Mouse (Mus musculus) thymus, postnatal 36 days (tissue): Measurements from ENCODE around the gene Tmem147.

Experiments used
- DNase-seq, 2 experiments: peaks; one replicate each; pipeline ENCODE4 v3.0.0; 2022; ENCODE audit warnings: mixed read lengths in 2 of 2

The Tmem147 gene

DNA sequence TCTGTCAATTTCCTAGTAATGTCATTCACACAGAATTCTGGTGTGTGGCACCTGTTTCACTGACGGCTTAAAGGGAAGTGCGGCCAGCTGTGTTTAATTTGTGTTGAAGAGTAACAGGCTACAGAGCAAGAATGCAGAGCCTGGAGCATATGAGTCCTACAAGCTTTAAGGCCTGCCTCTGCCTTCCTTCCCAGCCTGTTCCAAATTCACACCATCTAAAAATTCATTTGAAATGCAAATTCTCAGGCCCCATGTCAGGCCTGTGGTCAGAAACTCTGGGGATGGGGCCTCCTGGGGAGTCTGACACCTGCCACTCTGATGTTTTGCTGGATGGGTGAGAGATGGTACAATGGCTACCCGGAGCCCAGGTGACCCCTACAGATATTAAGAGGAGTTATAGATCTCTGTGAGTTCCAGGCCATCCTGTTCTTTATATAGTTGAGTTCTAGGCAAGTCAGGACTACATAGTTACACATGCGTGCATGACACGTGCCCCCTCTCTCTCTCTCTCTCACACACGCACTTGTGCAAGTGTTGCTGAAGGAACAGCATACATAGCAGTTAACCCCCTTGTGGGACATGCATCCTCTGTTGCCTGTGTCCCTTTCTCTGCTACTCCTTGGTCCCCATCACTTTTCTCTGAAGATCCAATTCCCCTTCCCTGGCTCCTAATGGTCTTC, 5.9 kb downstream of the Tmem147 start:
- no peak for DNase-seq

DNA sequence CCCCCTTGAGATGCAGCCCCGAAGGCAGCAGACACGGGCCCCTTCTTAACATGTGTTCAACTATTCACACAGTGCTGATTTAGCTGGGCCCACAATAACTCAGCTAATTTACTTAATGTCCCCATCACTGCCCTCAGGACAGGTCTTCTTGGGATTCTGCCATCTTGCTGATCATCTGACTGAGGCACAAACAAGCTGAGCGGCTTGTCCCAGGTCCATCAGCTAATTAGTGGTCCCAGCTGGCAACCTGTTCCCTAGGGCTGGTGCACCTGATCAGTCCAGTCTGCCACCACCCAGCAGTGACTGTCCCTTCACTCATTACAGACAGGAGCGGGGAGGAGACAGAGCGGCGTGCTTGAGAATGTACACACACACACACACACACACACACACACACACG, 8.1 kb downstream of the Tmem147 start:
- DNase-seq: no peak

- DNase-seq: no peak
Measured at GRCm38 (mm10) chr7:30719669-30720068, 9.7 kb downstream of the Tmem147 start.

DNA sequence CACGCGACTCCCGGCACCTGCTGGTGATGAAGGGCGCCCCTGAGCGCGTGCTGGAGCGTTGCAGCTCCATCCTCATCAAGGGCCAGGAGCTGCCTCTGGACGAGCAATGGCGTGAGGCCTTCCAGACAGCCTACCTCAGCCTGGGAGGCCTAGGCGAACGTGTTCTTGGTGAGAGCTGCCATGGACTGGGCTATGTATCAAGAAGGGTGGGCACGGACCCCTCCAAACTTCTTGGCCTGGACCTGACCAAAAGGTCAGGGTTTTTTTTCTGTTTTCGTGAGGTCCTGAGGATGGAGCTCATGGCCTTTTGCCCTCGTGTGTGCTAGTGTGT, 11.7 kb downstream of the Tmem147 start:
- no peak for DNase-seq

GRCm38 (mm10) chr7:30717006-30717715, 12.2 kb downstream of the Tmem147 start:
- peak; percentile 53 to 73 for DNase-seq

DNA sequence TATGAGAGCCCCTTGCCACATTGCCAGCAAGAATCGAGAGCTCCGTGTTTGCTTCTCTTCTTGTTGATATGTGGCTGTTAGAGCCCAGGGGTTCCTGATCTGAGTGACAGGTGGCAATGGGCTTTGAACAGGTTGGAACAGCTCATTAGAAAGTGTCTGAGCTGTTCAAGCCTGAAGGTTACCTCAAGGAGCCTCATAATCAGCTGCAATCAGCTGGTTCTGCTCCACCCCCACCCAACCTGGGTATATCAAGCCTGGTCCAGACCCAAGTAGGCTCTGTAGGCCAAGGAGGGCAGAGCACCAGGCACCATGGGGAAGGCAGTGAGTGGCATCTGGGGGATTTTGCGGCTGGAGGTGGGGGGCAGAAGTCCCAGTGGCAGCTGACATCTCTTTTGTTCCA, 17.4 kb downstream of the Tmem147 start, which contains the start of gene Atp4a:
Gene Atp4a, plus strand, starts transcription at position 268 of the 400 bp plus-strand sequence.
- DNase-seq: no peak

DNA sequence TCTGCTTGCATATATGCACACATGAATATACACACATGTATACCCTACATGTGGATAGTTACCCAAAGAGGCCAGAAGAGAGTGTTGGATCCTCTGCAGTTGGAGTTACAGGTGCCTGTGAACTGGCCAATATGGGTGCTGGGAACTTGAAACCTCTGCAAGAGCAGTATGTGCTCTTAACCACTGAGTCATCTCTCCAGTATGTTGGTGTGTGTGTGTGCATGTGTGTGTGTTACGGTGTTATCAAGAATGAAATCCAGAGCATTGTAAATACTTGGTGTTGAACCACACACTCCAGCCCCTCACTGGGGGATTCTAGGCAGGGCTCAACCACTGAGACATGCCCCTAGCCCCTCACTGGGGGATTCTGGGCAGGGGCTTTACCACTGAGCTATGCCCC, 21.9 kb downstream of the Tmem147 start:
- no peak for DNase-seq

- no peak for DNase-seq
Measured at GRCm38 (mm10) chr7:30706214-30706882, 23.0 kb downstream of the Tmem147 start.

DNA sequence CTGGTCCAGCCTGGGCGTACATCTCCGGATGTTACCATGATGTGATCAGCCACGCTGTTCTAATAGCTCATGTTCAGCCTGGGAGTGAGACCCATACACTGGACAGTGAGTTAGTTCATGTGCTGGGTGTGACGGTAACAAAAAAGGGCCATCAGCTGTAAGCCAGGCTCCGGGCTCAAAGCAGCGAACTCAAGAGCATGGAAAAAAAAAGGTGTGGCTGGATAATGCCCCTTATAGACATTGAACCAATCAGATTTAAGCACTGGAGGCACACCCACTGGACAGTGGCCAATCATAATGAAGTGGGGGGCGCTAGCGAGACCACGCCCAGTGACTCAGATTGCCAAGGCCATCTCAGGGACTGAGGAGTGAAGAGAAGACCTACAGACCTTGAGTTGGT, 30.8 kb downstream of the Tmem147 start, which contains the start of gene 2200002J24Rik:
Gene 2200002J24Rik, plus strand, starts transcription at position 338 of the 400 bp plus-strand sequence.
- DNase-seq: no peak

DNA sequence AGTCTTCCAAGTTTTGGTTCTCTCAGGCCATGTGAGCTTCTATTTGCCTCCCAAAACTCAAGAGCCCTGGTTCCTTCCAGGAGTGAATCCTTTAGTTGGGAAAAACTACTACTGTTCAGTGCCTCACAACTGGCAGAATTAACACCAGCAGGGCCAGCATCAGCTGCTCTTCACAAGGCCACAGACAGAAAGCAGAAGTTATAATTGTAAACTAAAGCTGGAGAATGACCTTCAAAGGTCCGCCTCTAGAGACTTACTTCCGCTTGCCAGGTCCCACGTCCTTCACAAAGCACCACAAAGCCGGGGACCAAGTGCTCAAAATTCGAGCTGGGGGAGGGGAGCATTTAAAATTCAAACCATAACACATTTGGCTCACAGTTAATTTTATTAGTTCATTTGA, 31.2 kb downstream of the Tmem147 start:
- no peak for DNase-seq

DNA sequence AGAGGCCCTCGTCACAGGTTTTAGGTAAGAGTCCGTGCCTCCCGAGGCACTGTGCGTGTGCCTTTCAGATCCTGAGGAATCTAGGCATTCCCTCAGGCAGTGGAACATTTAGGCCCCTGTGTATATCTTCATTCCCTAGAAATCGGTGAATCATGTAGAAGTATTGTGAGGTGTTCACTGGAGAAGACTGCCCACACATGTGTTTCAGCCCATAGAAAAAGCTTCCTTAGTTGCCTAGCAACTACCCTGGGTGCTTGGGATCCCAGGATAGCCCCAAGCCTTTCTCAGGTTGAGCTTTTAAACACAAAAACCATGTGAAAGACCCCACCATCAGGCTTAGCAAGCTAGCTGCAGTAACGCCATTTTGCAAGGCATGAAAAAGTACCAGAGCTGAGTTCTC, 41.0 kb downstream of the Tmem147 start:
- no peak for DNase-seq

GRCm38 (mm10) chr7:30683425-30683824, 45.9 kb downstream of the Tmem147 start:
- no peak for DNase-seq

GRCm38 (mm10) chr7:30681897-30682296, 47.4 kb downstream of the Tmem147 start:
- DNase-seq: no peak

- DNase-seq: no peak
Measured at GRCm38 (mm10) chr7:30678263-30678975, 50.9 kb downstream of the Tmem147 start.
